Mouse (Mus musculus): ENCODE results near the gene Rcc1l.
A peak's percentile ranks its signal among the peaks of the same experiment; 100 is the strongest.

Gene Rcc1l

GRCm38 (mm10) chr5:134176169-134176881, at the start of gene Rcc1l:
TSS of gene Rcc1l (minus strand) at chr5:134176774.
- DNase-seq (ENCODE audit: extremely low spot score, low read depth, low spot score) = peak; percentile 60

GRCm38 (mm10) chr5:134225110-134225901, 48.7 kb upstream of the Rcc1l start:
- DNase-seq (ENCODE audit: extremely low spot score, low read depth, low spot score) = no peak

GRCm38 (mm10) chr5:134221708-134222150, 45.2 kb upstream of the Rcc1l start:
- no peak for DNase-seq (ENCODE audit: extremely low spot score, low read depth, low spot score)

GRCm38 (mm10) chr5:134221278-134221677, 44.7 kb upstream of the Rcc1l start:
- no peak for DNase-seq (ENCODE audit: extremely low spot score, low read depth, low spot score)

- DNase-seq (ENCODE audit: extremely low spot score, low read depth, low spot score) = no peak
These were observed 41.3 kb upstream of the Rcc1l start for GRCm38 (mm10) chr5:134217900-134218299.

GRCm38 (mm10) chr5:134214021-134214806, 37.6 kb upstream of the Rcc1l start:
- no peak for DNase-seq (ENCODE audit: extremely low spot score, low read depth, low spot score)

GRCm38 (mm10) chr5:134209931-134210554, 33.5 kb upstream of the Rcc1l start:
- DNase-seq (ENCODE audit: extremely low spot score, low read depth, low spot score) = no peak

GRCm38 (mm10) chr5:134206721-134207120, 30.1 kb upstream of the Rcc1l start:
- DNase-seq (ENCODE audit: extremely low spot score, low read depth, low spot score) = no peak

GRCm38 (mm10) chr5:134193664-134194063, 17.1 kb upstream of the Rcc1l start:
- no peak for DNase-seq (ENCODE audit: extremely low spot score, low read depth, low spot score)

- DNase-seq (ENCODE audit: extremely low spot score, low read depth, low spot score) = no peak
These were observed 12.0 kb upstream of the Rcc1l start for GRCm38 (mm10) chr5:134188571-134188970.

GRCm38 (mm10) chr5:134186961-134187731, 10.6 kb upstream of the Rcc1l start:
- no peak for DNase-seq (ENCODE audit: extremely low spot score, low read depth, low spot score)

GRCm38 (mm10) chr5:134186059-134186458, 9.5 kb upstream of the Rcc1l start:
- DNase-seq (ENCODE audit: extremely low spot score, low read depth, low spot score) = no peak

- DNase-seq (ENCODE audit: extremely low spot score, low read depth, low spot score) = peak; percentile 91
These were observed 7.6 kb upstream of the Rcc1l start, which contains the start of gene Gtf2ird2 for GRCm38 (mm10) chr5:134183880-134184808. TSS of gene Gtf2ird2 (plus strand) at chr5:134184019.

- no peak for DNase-seq (ENCODE audit: extremely low spot score, low read depth, low spot score)
These were observed 6.6 kb upstream of the Rcc1l start for GRCm38 (mm10) chr5:134183162-134183561.

- DNase-seq (ENCODE audit: extremely low spot score, low read depth, low spot score) = no peak
These were observed 6.2 kb upstream of the Rcc1l start for GRCm38 (mm10) chr5:134182735-134183134.

- DNase-seq (ENCODE audit: extremely low spot score, low read depth, low spot score) = no peak
These were observed 5.6 kb upstream of the Rcc1l start for GRCm38 (mm10) chr5:134182172-134182571.

GRCm38 (mm10) chr5:134179871-134180270, 3.3 kb upstream of the Rcc1l start:
- peak; percentile 83 for DNase-seq (ENCODE audit: extremely low spot score, low read depth, low spot score)

GRCm38 (mm10) chr5:134178536-134178935, 2.0 kb upstream of the Rcc1l start:
- DNase-seq (ENCODE audit: extremely low spot score, low read depth, low spot score) = no peak

- DNase-seq (ENCODE audit: extremely low spot score, low read depth, low spot score) = no peak
These were observed 878 bp downstream of the Rcc1l start for GRCm38 (mm10) chr5:134175696-134176095.

All from hindlimb bud, embryonic 11.5 days (tissue).